Mouse (Mus musculus) limb, embryonic 10.5 days (tissue): ENCODE results near the gene D10Wsu102e. TPM values are rescaled to one million over a fixed set of nuclear protein-coding genes. Genes with fewer than 3 reads are reported as not detected.
"Not testable (repeated sequence)": the region's sequence is repeated elsewhere in the genome, so short reads cannot be mapped to it uniquely, and the experiment has no call there.

ENCODE experiments used
- DNase-seq: peaks from one replicate; pipeline ENCODE4 v3.0.0-alpha.2; 2017; ENCODE audit warnings: low spot score
- H3K27ac ChIP-seq: fragments of 300-500 bp; sonication (generic); 2 replicates; pipeline ENCODE4 v1.5.1; 2016; ENCODE audit warnings: mild to moderate bottlenecking
- H3K27me3 ChIP-seq: fragments of 300-500 bp; sonication (generic); 2 replicates; pipeline ENCODE4 v1.6.1; 2016; ENCODE audit warnings: low read depth, mild to moderate bottlenecking; ENCODE audit not compliant: poor library complexity, severe bottlenecking
- H3K36me3 ChIP-seq: fragments of 300-500 bp; sonication (generic); 2 replicates; pipeline ENCODE4 v1.6.1; 2016; ENCODE audit warnings: mild to moderate bottlenecking, moderate library complexity
- H3K4me1 ChIP-seq: fragments of 300-500 bp; sonication (generic); 2 replicates; pipeline ENCODE4 v1.6.1; 2016
- H3K4me3 ChIP-seq: fragments of 300-500 bp; sonication (generic); 2 replicates; pipeline ENCODE4 v1.5.1; 2016; ENCODE audit warnings: mild to moderate bottlenecking, moderate library complexity
- H3K9me3 ChIP-seq: fragments of 300-500 bp; sonication (generic); replicated peaks from 2 replicates; pipeline ENCODE4 v1.6.1; 2016; ENCODE audit warnings: mild to moderate bottlenecking
- WGBS: fragments of 180-500 bp; shearing (Covaris S2); methylation state at CpG from one replicate; pipeline ENCODE4 v1.1.7; 2016; 5-methylcytosine and 5-hydroxymethylcytosine counted together
- polyA plus RNA-seq: library from polyadenylated mRNA; unstranded; fragments of >200 nt; fragmentation: Nextera tagmentation; extraction: Ambion mirVana; gene quantifications from 2 replicates; pipeline ENCODE4 v1.2.1, GENCODE M21; 2016

The D10Wsu102e gene
- polyA plus RNA-seq, 1 experiment from 2014 or later = 1.2 TPM

GRCm38 (mm10) chr10:83332581-83332980, 27.4 kb upstream of the D10Wsu102e start:
- Histone ChIP-seq H3K4me1 (peaks cover 12% of the 10 kb centered on the region), H3K9me3 (no peaks in the 10 kb centered on the region), H3K27ac (no peak overlapping the region), H3K27me3 (peaks cover 47% of the 10 kb centered on the region), H3K4me3 (no peak overlapping the region), H3K36me3 (no peaks in the 10 kb centered on the region)
- DNase-seq = no peak
- WGBS = 90% methylated on average over 11 of the region's 11 CpGs

- H3K27ac ChIP-seq = no peak overlapping the region
- H3K27me3 ChIP-seq = peaks cover 74% of the 10 kb centered on the region
- WGBS = 42% methylated on average over 7 of the region's 7 CpGs
- DNase-seq = no peak
- H3K36me3 ChIP-seq = no peaks in the 10 kb centered on the region
- peaks cover 10% of the 10 kb centered on the region for H3K4me1 ChIP-seq
- H3K4me3 ChIP-seq = no peak overlapping the region
- no peaks in the 10 kb centered on the region for H3K9me3 ChIP-seq
Observed at GRCm38 (mm10) chr10:83336336-83336735, 23.7 kb upstream of the D10Wsu102e start.

- peaks cover 71% of the 10 kb centered on the region for H3K27me3 ChIP-seq
- peak within 1 kb of the TSS; percentile 70 for H3K27ac ChIP-seq
Observed at GRCm38 (mm10) chr10:83337159-83337951, 22.7 kb upstream of the D10Wsu102e start, which contains the start of gene Slc41a2. TSS of gene Slc41a2 (minus strand) at chr10:83337882.

GRCm38 (mm10) chr10:83337971-83338598, 21.9 kb upstream of the D10Wsu102e start:
- Histone ChIP-seq H3K4me1 (peaks cover 10% of the 10 kb centered on the region), H3K27me3 (peaks cover 66% of the 10 kb centered on the region), H3K27ac (no peak overlapping the region; the same call in 1 of the 2 replicates), H3K4me3 (peak overlapping the region; percentile 73), H3K9me3 (no peaks in the 10 kb centered on the region), H3K36me3 (no peaks in the 10 kb centered on the region)
- WGBS = 50% methylated on average over 8 of the region's 9 CpGs
- no peak for DNase-seq

More at GRCm38 (mm10) chr10:83337159-83337951, 22.7 kb upstream of the D10Wsu102e start, which contains the start of gene Slc41a2:
- H3K36me3 ChIP-seq = no peaks in the 10 kb centered on the region
- H3K4me1 ChIP-seq = peaks cover 10% of the 10 kb centered on the region
- H3K4me3 ChIP-seq = peak within 1 kb of the TSS; percentile 73
- H3K9me3 ChIP-seq = no peaks in the 10 kb centered on the region
- WGBS = 1% methylated on average over 97 of the region's 102 CpGs
- DNase-seq = peak; percentile 70

- WGBS = 39% methylated on average over 2 of the region's 2 CpGs
- DNase-seq = no peak
- Histone ChIP-seq H3K27me3 (peaks cover 39% of the 10 kb centered on the region), H3K9me3 (no peaks in the 10 kb centered on the region), H3K27ac (no peak overlapping the region), H3K4me1 (peaks cover 10% of the 10 kb centered on the region), H3K4me3 (no peak overlapping the region), H3K36me3 (no peaks in the 10 kb centered on the region)
Observed at GRCm38 (mm10) chr10:83341226-83341625, 18.8 kb upstream of the D10Wsu102e start.

- Histone ChIP-seq H3K27ac (no peak overlapping the region), H3K4me1 (no peaks in the 10 kb centered on the region), H3K27me3 (peaks cover 21% of the 10 kb centered on the region), H3K36me3 (no peaks in the 10 kb centered on the region), H3K9me3 (no peaks in the 10 kb centered on the region), H3K4me3 (no peak overlapping the region)
- 92% methylated on average over 5 of the region's 5 CpGs for WGBS
- DNase-seq = no peak
Observed at GRCm38 (mm10) chr10:83343171-83343570, 16.9 kb upstream of the D10Wsu102e start.

GRCm38 (mm10) chr10:83343828-83344685, 16.0 kb upstream of the D10Wsu102e start:
- Histone ChIP-seq H3K4me3 (no peak overlapping the region), H3K4me1 (no peaks in the 10 kb centered on the region), H3K36me3 (no peaks in the 10 kb centered on the region), H3K27ac (no peak overlapping the region), H3K27me3 (peaks cover 15% of the 10 kb centered on the region), H3K9me3 (no peaks in the 10 kb centered on the region)
- no peak for DNase-seq
- 79% methylated on average over 2 of the region's 2 CpGs for WGBS

GRCm38 (mm10) chr10:83345693-83346358, 14.2 kb upstream of the D10Wsu102e start:
- H3K27ac ChIP-seq = no peak overlapping the region
- WGBS = 43% methylated on average over 7 of the region's 7 CpGs
- H3K4me3 ChIP-seq = no peak overlapping the region
- no peaks in the 10 kb centered on the region for H3K36me3 ChIP-seq
- H3K4me1 ChIP-seq = no peaks in the 10 kb centered on the region
- H3K27me3 ChIP-seq = no peaks in the 10 kb centered on the region
- no peak for DNase-seq
- H3K9me3 ChIP-seq = no peaks in the 10 kb centered on the region

- 83% methylated on average over 5 of the region's 5 CpGs for WGBS
- H3K27ac ChIP-seq = no peak overlapping the region
- no peaks in the 10 kb centered on the region for H3K9me3 ChIP-seq
- H3K27me3 ChIP-seq = no peaks in the 10 kb centered on the region
- no peaks in the 10 kb centered on the region for H3K4me1 ChIP-seq
- no peaks in the 10 kb centered on the region for H3K36me3 ChIP-seq
- no peak overlapping the region for H3K4me3 ChIP-seq
- DNase-seq = no peak
Observed at GRCm38 (mm10) chr10:83346359-83346736, 13.7 kb upstream of the D10Wsu102e start.

GRCm38 (mm10) chr10:83347494-83347893, 12.5 kb upstream of the D10Wsu102e start:
- no peak overlapping the region for H3K27ac ChIP-seq
- no peaks in the 10 kb centered on the region for H3K27me3 ChIP-seq
- DNase-seq = no peak
- no peaks in the 10 kb centered on the region for H3K9me3 ChIP-seq
- 41% methylated on average over 7 of the region's 7 CpGs for WGBS
- no peaks in the 10 kb centered on the region for H3K36me3 ChIP-seq
- no peak overlapping the region for H3K4me3 ChIP-seq
- H3K4me1 ChIP-seq = no peaks in the 10 kb centered on the region

- Histone ChIP-seq H3K4me3 (no peak overlapping the region), H3K36me3 (no peaks in the 10 kb centered on the region), H3K27me3 (no peaks in the 10 kb centered on the region), H3K27ac (no peak overlapping the region), H3K9me3 (no peaks in the 10 kb centered on the region), H3K4me1 (no peaks in the 10 kb centered on the region)
- WGBS = 95% methylated on average over 2 of the region's 2 CpGs
- no peak for DNase-seq
Observed at GRCm38 (mm10) chr10:83350689-83351088, 9.3 kb upstream of the D10Wsu102e start.

GRCm38 (mm10) chr10:83351779-83352178, 8.2 kb upstream of the D10Wsu102e start:
- H3K9me3 ChIP-seq, H3K4me3 ChIP-seq, H3K27me3 ChIP-seq, H3K27ac ChIP-seq, DNase-seq, H3K36me3 ChIP-seq, H3K4me1 ChIP-seq: not testable (repeated sequence)
- WGBS = 84% methylated on average over 4 of the region's 4 CpGs
